Mouse (Mus musculus) bone marrow macrophage, adult 2 months (primary cell): ENCODE results near the gene Bbc3.

Source experiments
- CTCF ChIP-seq: IDR thresholded peaks from 2 replicates; pipeline ENCODE4 v1.5.1; 2012; ENCODE audit warnings: low read depth, mild to moderate bottlenecking, low read length, moderate library complexity
- POLR2A ChIP-seq: IDR thresholded peaks from 2 replicates; pipeline ENCODE4 v1.6.1; 2012; ENCODE audit warnings: mild to moderate bottlenecking, low read depth, low read length, borderline replicate concordance

DNA sequence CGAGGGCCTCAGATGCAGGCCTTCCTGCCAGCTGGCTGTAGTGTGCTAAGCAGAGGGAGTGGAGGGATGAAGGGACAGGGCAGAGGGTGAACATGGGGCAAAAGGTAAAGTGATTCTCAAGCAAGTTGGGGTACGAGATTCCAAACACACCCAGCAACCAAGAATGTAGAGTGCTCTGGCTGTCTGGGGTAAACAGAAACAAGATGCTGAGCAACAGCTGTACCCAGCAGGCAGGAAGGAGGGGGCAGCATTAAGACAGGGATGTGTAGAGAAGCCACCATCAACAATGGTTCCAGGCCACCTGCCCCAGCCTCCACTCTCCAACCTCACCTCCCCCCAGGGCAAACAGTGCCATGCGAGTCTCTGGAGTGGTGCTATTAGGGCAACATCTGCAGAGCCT is 21.0 kb downstream of the Bbc3 start:
- TF ChIP-seq CTCF (no peak), POLR2A (no peak)
